Mouse (Mus musculus) MEL (cell line): Measurements from ENCODE around the gene Trpm3.

Source experiments
- CTCF ChIP-seq, 3 experiments: IDR thresholded peaks in 2 of 3; conservative IDR thresholded peaks in 1 of 3; 2 replicates each; pipeline ENCODE4 v1.5.1; 2011 to 2012; ENCODE audit warnings: low read length in 3 of 3, low read depth in 2 of 3, mild to moderate bottlenecking in 2 of 3, improper control_type of control experiment in 1 of 3, inconsistent platforms in 1 of 3, mixed read lengths in 1 of 3, moderate library complexity in 1 of 3; ENCODE audit not compliant: control insufficient read depth in 1 of 3, insufficient read depth in 1 of 3, poor library complexity in 1 of 3, severe bottlenecking in 1 of 3
- E2F4 ChIP-seq: IDR thresholded peaks from 2 replicates; pipeline ENCODE4 v1.6.1; 2011; ENCODE audit warnings: low read depth, low read length, improper control_type of control experiment, borderline replicate concordance
- EP300 ChIP-seq, 2 experiments: IDR thresholded peaks; 2 replicates each; pipeline ENCODE4 v1.6.1; 2011; ENCODE audit warnings: improper control_type of control experiment in 2 of 2, low read length in 2 of 2, low read depth in 1 of 2, mild to moderate bottlenecking in 1 of 2
- JUND ChIP-seq: IDR thresholded peaks from 2 replicates; pipeline ENCODE4 v1.6.1; 2011; ENCODE audit warnings: low read depth, mild to moderate bottlenecking, improper control_type of control experiment, low read length
- POLR2A ChIP-seq, 2 experiments: IDR thresholded peaks; 2 replicates each; pipeline ENCODE4 v1.6.1; 2011 to 2012; ENCODE audit warnings: low read length in 2 of 2, mild to moderate bottlenecking in 2 of 2, control low read depth in 1 of 2, improper control_type of control experiment in 1 of 2, low read depth in 1 of 2, moderate library complexity in 1 of 2; ENCODE audit not compliant: control insufficient read depth in 1 of 2, insufficient read depth in 1 of 2, poor library complexity in 1 of 2
- POLR2AphosphoS5 ChIP-seq: IDR thresholded peaks from 2 replicates; pipeline ENCODE4 v1.6.1; 2012; ENCODE audit warnings: low read depth, borderline replicate concordance, mild to moderate bottlenecking, inconsistent platforms, low read length, moderate library complexity, mixed read lengths
- ZNF384 ChIP-seq: IDR thresholded peaks from 2 replicates; pipeline ENCODE4 v1.6.1; 2012; ENCODE audit warnings: low read depth, mild to moderate bottlenecking, inconsistent platforms, low read length, improper control_type of control experiment

DNA sequence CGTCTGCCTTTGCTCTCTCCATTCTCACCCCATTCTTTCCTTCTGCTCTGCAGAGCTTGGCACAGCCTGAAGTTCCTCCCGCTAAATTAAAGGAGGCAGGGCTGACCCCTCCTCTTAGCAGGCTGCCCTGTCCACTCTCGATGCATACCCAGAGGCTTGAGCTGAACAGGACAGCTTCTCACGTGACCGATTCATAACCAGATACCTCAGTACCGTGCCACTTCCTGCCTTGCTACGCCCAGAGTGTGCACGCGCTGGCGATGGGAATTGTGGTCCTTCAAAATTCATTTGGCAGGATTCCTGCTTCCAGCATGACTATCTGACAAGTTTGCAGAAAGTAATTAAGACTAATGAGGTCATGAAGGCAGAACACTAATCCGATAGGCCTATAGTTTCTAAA lies 433.6 kb downstream of the Trpm3 start:
- TF ChIP-seq POLR2A (IDR thresholded peaks at IDR 0.05; ENCODE audit: control insufficient read depth in 1 of 2, insufficient read depth in 1 of 2, low read depth in 1 of 2, low read length in 2 of 2, poor library complexity in 1 of 2) (no peak), EP300 (IDR thresholded peaks at IDR 0.05; ENCODE audit: low read depth in 1 of 2, low read length in 2 of 2) (no peak), E2F4 (no peak), ZNF384 (no peak), JUND (no peak), CTCF (IDR thresholded peaks at IDR 0.05 in 2 of 3, conservative IDR thresholded peaks at IDR 0.05 in 1 of 3; ENCODE audit: control insufficient read depth in 1 of 3, insufficient read depth in 1 of 3, low read depth in 2 of 3, low read length in 3 of 3, poor library complexity in 1 of 3, severe bottlenecking in 1 of 3) (no peak), POLR2AphosphoS5 (no peak)
